Comparison of ENCODE assay signal across 25 mouse cellular contexts in genomic region chr17:53846206-53846605, GRCm38 (mm10). TPM values are rescaled to one million over a fixed set of nuclear protein-coding genes. Genes with fewer than 3 reads are reported as not detected.
A peak's percentile ranks its signal among the peaks of the same experiment; 100 is the strongest.
DNase-seq lines count a peak whose midpoint lies in the region; TF ChIP-seq lines count a peak whose summit lies in the region.
"Had no signal": no experiment of that assay in that cellular context is flagged by ENCODE, and none has a peak within 500 bp of the region (broad histone marks: within the 10 kb centered on the region; RNA-seq: fewer than 3 reads in every experiment).

Gene Sult1c2, minus strand, starts transcription at chr17:53846339.

- H3K9ac ChIP-seq in heart, adult 2 months (ENCODE audit: low read depth, low read length), result no peak within 1 kb of the TSS
- H3K9ac ChIP-seq: limb, embryonic 13.5 days had no signal

- H3K79me2 ChIP-seq in heart, adult 2 months (replicated peaks; ENCODE audit: control insufficient read depth, insufficient read depth, low read length), result no peaks in the 10 kb centered on the region

- no peak for TF ChIP-seq EP300 in heart, adult 2 months (IDR thresholded peaks at IDR 0.05; ENCODE audit: insufficient read depth, low read depth, low read length)

- no peaks in the 10 kb centered on the region for H3K4me1 ChIP-seq in heart, adult 2 months (ENCODE audit: control insufficient read depth, insufficient read depth, low read length)
- H3K4me1 ChIP-seq in midbrain, embryonic 10.5 days, result no peaks in the 10 kb centered on the region
- H3K4me1 ChIP-seq: forebrain, embryonic 10.5 days; heart, embryonic 10.5 days; hindbrain, embryonic 10.5 days; limb, embryonic 13.5 days had no signal

- no peak within 1 kb of the TSS for H3K27ac ChIP-seq in heart, adult 2 months
- H3K27ac ChIP-seq in midbrain, embryonic 10.5 days (replicated peaks), result no peak within 1 kb of the TSS
- H3K27ac ChIP-seq: forebrain, embryonic 10.5 days; heart, embryonic 10.5 days; hindbrain, embryonic 10.5 days; hindbrain, postnatal 0 days; layer of hippocampus, adult 2 months; limb, embryonic 13.5 days had no signal

- no peak within 1 kb of the TSS for H3K4me3 ChIP-seq in heart, adult 2 months
- H3K4me3 ChIP-seq in midbrain, embryonic 10.5 days, result no peak within 1 kb of the TSS
- H3K4me3 ChIP-seq: forebrain, embryonic 10.5 days; heart, embryonic 10.5 days; hindbrain, embryonic 10.5 days; layer of hippocampus, adult 2 months; limb, embryonic 13.5 days had no signal

- no peaks in the 10 kb centered on the region for H3K36me3 ChIP-seq in heart, adult 2 months (ENCODE audit: control insufficient read depth, insufficient read depth, low read length)
- H3K36me3 ChIP-seq in midbrain, embryonic 10.5 days, result no peaks in the 10 kb centered on the region
- H3K36me3 ChIP-seq: forebrain, embryonic 10.5 days; heart, embryonic 10.5 days; hindbrain, embryonic 10.5 days; limb, embryonic 13.5 days had no signal

- no peaks in the 10 kb centered on the region for H3K9me3 ChIP-seq in midbrain, embryonic 10.5 days (replicated peaks)
- H3K9me3 ChIP-seq: forebrain, embryonic 10.5 days; heart, embryonic 10.5 days; hindbrain, embryonic 10.5 days had no signal

- TF ChIP-seq POLR2A in heart, adult 2 months (IDR thresholded peaks at IDR 0.05; ENCODE audit: insufficient read depth, low read depth, low read length), result no peak

- intact Hi-C loops in heart, adult 2 months (cut with DNase I), result no loop called here

- no peak for TF ChIP-seq CTCF in heart, adult 2 months (IDR thresholded peaks at IDR 0.05)

- H3K27me3 ChIP-seq in heart, adult 2 months (ENCODE audit: control insufficient read depth, insufficient read depth, low read length), result no peaks in the 10 kb centered on the region
- no peaks in the 10 kb centered on the region for H3K27me3 ChIP-seq in midbrain, embryonic 10.5 days (ENCODE audit: low read depth, poor library complexity, severe bottlenecking)
- H3K27me3 ChIP-seq: CH12.LX; limb, embryonic 13.5 days had no signal

- DNase-seq in lung, postnatal 25 days (ENCODE audit: low spot score), result peak; percentile 7
- DNase-seq in lung, postnatal 14 days, result no peak
- DNase-seq in kidney, adult 8-10 months, result peak; percentile 91 to 95
- peak; percentile 81 to 84 for DNase-seq in kidney, postnatal 25 days
- DNase-seq in heart, adult 2 months, result no peak
- DNase-seq in embryo, embryonic 11 days, result no peak
- no peak for DNase-seq in midbrain, embryonic 10.5 days (ENCODE audit: low spot score)
- DNase-seq: cerebellum, adult 18-20 months; cerebellum, postnatal 36 days; lung, postnatal 4 days; retina, postnatal 1 day; thymus, postnatal 4 days had no signal

- WGBS in heart, adult 2 months, result 77% methylated on average over 4 of the region's 4 CpGs
- WGBS in midbrain, embryonic 10.5 days, result 86% methylated on average over 4 of the region's 4 CpGs

RNA-seq across cellular contexts. Expression of gene Sult1c2, which starts in this region (rescaled TPM):
- total RNA-seq in heart, adult 2 months (2021), result not detected
- not detected in 2 replicates for polyA plus RNA-seq in heart, adult 2 months (2012; rRNA removed)
- not detected in 2 replicates for polyA plus RNA-seq in midbrain, embryonic 10.5 days (2016; fragmentation: Nextera tagmentation; extraction: Ambion mirVana)
- total RNA-seq: CH12.LX; gastrocnemius, adult 18-20 months; gastrocnemius, postnatal 4 days; hindbrain, postnatal 0 days; layer of hippocampus, adult 2 months; left cerebral cortex, adult 8-10 months had no signal
- polyA plus RNA-seq: forebrain, embryonic 10.5 days; heart, embryonic 10.5 days; heart, postnatal 0 days; hindbrain, embryonic 10.5 days; hindbrain, postnatal 0 days; limb, embryonic 13.5 days; liver, embryonic 16.5 days; neural tube, embryonic 11.5 days had no signal

Comparison
In these comparisons a context has a peak if more than half of its experiments do, and no peak if none do; other contexts are left out.
1. DNase-seq: peak in lung, postnatal 25 days (single experiment), kidney, adult 8-10 months (2 of 2) and kidney, postnatal 25 days (2 of 2); none in lung, postnatal 14 days (single experiment), heart, adult 2 months (0 of 2), embryo, embryonic 11 days (single experiment) and midbrain, embryonic 10.5 days (single experiment).